Mouse (Mus musculus) lung, postnatal 10 days (tissue): ENCODE results near the gene Zfp217.

Experiments
- DNase-seq: peaks from one replicate; pipeline ENCODE4 v3.0.0; 2021

Zfp217 gene

GRCm38 (mm10) chr2:170131981-170132460 is 15.9 kb downstream of the Zfp217 start:
- DNase-seq, result no peak

GRCm38 (mm10) chr2:170130780-170131645 is 16.9 kb downstream of the Zfp217 start:
- peak; percentile 86 for DNase-seq

GRCm38 (mm10) chr2:170129923-170130779 is 17.8 kb downstream of the Zfp217 start:
- peak; percentile 45 for DNase-seq

- no peak for DNase-seq
Observed at GRCm38 (mm10) chr2:170129248-170129922, 18.5 kb downstream of the Zfp217 start.

GRCm38 (mm10) chr2:170128461-170129247 is 19.2 kb downstream of the Zfp217 start:
- DNase-seq, result no peak

- DNase-seq, result no peak
Observed at GRCm38 (mm10) chr2:170127523-170127922, 20.4 kb downstream of the Zfp217 start.

- no peak for DNase-seq
Observed at GRCm38 (mm10) chr2:170126266-170126665, 21.6 kb downstream of the Zfp217 start.

GRCm38 (mm10) chr2:170122197-170122596 is 25.7 kb downstream of the Zfp217 start:
- no peak for DNase-seq

GRCm38 (mm10) chr2:170120139-170121027 is 27.5 kb downstream of the Zfp217 start:
- DNase-seq, result no peak

GRCm38 (mm10) chr2:170116704-170117281 is 31.1 kb downstream of the Zfp217 start:
- DNase-seq, result peak; percentile 83

- no peak for DNase-seq
Observed at GRCm38 (mm10) chr2:170110306-170110705, 37.6 kb downstream of the Zfp217 start.

- DNase-seq, result no peak
Observed at GRCm38 (mm10) chr2:170109528-170109927, 38.4 kb downstream of the Zfp217 start.

GRCm38 (mm10) chr2:170107791-170108190 is 40.1 kb downstream of the Zfp217 start:
- no peak for DNase-seq

- DNase-seq, result no peak
Observed at GRCm38 (mm10) chr2:170106000-170106399, 41.9 kb downstream of the Zfp217 start.

GRCm38 (mm10) chr2:170104396-170104795 is 43.5 kb downstream of the Zfp217 start:
- no peak for DNase-seq

GRCm38 (mm10) chr2:170103852-170104251 is 44.1 kb downstream of the Zfp217 start:
- peak; percentile 73 for DNase-seq

GRCm38 (mm10) chr2:170103341-170103740 is 44.6 kb downstream of the Zfp217 start:
- DNase-seq, result no peak

- no peak for DNase-seq
Observed at GRCm38 (mm10) chr2:170101932-170102331, 46.0 kb downstream of the Zfp217 start.

GRCm38 (mm10) chr2:170101132-170101531 is 46.8 kb downstream of the Zfp217 start:
- peak; percentile 96 for DNase-seq

GRCm38 (mm10) chr2:170094871-170095270 is 53.0 kb downstream of the Zfp217 start:
- DNase-seq, result no peak

GRCm38 (mm10) chr2:170094220-170094619 is 53.7 kb downstream of the Zfp217 start:
- no peak for DNase-seq
